Mouse (Mus musculus): ENCODE data around the gene Jaml.

DNA sequence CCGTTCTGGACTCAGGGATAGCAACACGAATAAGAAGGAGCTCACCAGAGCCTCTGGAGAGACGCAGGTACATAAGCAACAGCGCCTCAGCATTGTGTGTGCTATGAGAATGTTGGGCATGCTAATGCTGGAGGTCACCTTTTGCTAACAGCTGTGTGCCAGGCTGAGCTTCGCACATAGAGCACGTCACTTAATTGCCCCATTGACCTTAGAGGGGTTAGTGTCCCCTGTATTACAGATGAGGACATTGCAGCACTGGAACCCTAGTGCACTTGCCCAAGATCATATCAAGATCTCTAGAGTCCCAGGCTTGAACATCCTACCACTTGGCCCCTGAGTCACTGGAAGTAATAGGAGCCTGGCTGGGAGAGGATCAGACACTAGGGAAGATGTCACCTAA lies 41.6 kb downstream of the Jaml start:
- no peak for TF ChIP-seq POLR2A (IDR thresholded peaks at IDR 0.05; ENCODE audit: extremely low read depth, insufficient read depth, low read length)
- TF ChIP-seq CTCF (IDR thresholded peaks at IDR 0.05; ENCODE audit: extremely low read depth, insufficient read depth, low read length), result no peak

All from cortical plate, adult 2 months (tissue).